Mouse (Mus musculus) cerebellum, adult (tissue): ENCODE results near the gene Cd9.

ENCODE experiments used
- ATAC-seq: cut with Nextera tagmentation; 2 replicates; pipeline ENCODE4 v1.9.2; 2017; ENCODE audit warnings: mild to moderate bottlenecking, moderate library complexity, mixed read lengths; ENCODE audit not compliant: insufficient number of reproducible peaks, low FRiP score, low TSS enrichment

The Cd9 gene

DNA sequence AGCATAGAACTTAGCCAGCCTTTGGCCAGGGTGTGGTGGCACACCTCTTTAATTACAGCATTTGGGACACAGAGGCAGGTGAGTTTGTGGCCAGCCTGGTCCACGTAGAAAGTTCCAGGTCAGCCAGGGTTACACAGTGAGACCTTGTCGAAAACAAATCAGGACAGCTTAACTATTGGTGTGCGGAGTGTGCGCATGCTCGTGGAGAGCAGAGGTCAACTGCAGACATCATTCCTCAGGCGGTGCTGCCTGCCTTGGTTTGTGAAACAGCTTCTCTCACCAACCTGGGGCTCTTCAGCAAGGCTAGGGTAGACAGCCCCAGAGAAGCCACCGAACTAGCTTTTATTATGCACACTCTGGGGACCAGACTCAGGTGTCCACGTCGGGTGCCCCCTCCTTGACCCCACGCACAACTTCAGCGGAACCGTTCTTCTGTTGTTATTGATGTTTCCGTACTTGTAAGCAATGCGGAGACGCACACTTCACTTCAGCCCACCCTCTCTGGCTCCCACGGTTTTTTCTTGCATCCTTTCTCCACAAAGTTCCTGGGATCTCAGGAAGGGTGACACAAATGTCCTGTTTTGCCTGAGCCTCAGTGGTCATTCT is 74.0 kb downstream of the Cd9 start:
- ATAC-seq, result no peak

GRCm38 (mm10) chr6:125418744-125419143 is 75.8 kb downstream of the Cd9 start:
- ATAC-seq, result 0 out of 2 replicates have a peak, but pooled peaks have one; percentile 64

DNA sequence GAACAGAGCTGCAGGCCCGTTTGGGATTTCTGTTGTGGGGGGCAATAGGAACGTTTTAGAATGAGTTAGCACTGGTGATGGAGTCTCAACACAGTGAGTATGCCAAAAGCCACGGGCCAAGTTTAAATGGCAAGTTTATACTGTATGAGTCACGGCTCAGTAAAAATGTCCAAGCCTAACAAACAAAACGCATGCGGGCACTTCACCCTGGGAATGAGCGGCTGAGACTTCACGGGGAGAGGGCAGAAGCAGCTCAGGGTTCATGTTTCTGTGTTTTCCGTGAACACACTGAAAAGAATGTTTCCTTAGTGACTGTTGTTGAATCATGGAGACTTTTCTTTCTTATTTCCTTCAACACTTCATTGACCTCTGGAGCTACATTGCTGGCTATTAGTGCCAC is 81.3 kb downstream of the Cd9 start:
- ATAC-seq, result no peak

GRCm38 (mm10) chr6:125411661-125412060 is 82.9 kb downstream of the Cd9 start:
- ATAC-seq, result no peak

DNA sequence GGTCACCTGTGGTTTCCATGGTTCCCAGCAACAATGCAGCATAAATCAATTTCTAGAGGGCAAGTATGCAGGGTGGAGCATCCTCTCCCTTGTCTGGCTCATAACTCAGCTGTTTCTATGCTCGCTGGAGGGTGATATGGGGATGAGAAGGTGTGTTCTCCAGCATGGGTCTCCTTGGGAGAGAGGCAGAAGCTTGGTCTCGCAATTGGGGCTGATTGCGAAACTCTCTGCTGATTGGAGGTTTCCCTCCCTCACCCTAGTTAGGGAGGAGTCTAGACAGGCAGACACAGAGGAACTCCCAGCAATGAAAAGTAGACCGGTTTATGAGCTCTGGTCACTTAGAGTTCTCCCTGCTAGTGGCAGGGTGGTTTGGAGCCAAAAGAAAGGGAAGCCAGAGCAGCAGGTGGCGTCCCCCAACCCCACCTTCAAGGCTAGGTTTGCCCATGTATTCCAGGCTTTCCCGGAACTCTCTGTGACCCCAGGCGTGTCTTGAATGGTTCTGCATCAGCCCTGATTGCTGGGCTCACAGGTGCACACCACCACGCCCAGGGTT is 83.5 kb downstream of the Cd9 start:
- ATAC-seq, result no peak

GRCm38 (mm10) chr6:125410551-125410950 is 84.0 kb downstream of the Cd9 start:
- ATAC-seq, result no peak
